Mouse (Mus musculus): ENCODE results near the gene Ush1g.

The Ush1g gene

DNA sequence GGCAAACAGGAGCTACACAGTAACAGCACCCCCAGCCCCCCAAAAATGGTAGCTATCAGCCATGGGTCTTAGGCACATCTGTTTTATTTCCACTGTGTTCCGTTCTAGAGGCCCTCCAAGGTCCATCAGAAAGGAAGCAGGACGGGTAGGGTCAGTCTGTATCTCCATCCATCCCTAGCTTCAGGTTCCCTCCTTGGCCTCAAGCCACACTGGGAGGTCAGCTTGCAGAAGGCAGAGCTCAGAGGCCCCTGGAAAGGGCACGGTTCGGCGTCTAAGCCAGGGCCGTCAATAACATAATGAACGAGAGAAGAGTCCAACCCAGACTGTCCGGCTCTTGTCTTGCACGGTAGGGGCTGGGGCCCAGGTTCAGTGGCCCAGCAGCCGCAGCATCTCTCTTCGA lies 53.9 kb downstream of the Ush1g start:
- no peak for DNase-seq

DNA sequence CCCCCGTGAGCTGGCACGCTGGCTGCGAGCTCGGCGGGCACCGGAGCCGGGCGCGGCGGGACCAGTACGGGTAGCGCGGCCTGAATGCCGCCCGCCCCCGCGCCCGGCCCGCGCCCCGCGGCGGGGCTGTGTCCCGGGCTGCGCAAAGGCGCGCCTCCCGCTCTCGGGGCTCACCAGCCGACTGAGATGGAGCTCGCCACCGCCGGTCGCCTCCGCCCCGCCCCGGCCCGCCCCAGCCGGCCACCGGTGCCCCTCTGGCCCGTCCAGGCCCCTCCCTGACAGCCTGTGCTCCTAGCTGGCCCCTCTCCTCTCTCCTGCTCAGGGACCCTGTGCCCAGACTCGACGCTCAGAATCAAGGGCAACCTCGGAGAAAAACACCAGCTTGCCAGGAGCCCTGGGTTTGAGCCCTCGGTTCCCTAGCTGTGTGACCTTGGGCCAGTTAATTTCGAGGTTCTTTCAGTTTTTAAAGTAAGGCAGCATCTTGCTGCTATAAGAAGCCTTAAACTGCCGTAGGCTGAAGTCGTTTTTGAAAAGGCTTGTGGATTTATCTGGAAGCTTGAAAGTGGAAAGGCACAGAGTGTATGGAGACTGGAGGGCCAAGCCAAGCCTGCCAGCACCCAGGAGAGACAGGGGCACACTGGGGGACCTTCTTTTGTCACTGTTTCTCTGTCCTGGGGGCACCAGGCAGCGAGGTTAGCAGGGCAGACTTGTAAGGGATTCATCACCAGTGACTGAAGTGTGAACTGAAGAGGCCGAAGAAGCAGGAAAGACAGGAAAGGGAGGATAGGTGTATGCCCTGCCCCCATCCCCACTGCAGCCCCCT lies 54.6 kb downstream of the Ush1g start, which contains the start of gene Grin2c:
TSS of gene Grin2c (minus strand) at position 183 of the 823 bp plus-strand sequence.
- peak; percentile 60 to 79 for DNase-seq

DNA sequence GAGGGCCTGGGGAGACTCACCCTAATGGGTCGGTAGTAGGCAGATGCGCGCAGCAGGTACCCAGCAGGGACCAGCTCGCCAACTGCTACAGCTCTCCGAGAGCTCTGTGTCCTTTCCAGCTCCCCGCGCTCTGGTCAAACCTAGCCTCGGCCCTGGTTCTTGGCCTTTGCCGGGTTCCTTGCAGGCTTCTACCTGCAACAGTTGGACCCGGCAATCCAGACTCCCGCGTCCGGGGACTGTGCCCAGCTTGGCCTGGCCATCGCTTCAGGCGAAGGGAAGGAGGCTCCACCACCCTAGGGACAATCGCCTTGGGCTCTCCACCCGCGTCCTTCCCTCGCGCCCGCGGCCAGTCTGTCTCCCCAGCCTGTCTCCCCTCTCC lies 55.5 kb downstream of the Ush1g start:
- peak; percentile 71 to 75 for DNase-seq

DNA sequence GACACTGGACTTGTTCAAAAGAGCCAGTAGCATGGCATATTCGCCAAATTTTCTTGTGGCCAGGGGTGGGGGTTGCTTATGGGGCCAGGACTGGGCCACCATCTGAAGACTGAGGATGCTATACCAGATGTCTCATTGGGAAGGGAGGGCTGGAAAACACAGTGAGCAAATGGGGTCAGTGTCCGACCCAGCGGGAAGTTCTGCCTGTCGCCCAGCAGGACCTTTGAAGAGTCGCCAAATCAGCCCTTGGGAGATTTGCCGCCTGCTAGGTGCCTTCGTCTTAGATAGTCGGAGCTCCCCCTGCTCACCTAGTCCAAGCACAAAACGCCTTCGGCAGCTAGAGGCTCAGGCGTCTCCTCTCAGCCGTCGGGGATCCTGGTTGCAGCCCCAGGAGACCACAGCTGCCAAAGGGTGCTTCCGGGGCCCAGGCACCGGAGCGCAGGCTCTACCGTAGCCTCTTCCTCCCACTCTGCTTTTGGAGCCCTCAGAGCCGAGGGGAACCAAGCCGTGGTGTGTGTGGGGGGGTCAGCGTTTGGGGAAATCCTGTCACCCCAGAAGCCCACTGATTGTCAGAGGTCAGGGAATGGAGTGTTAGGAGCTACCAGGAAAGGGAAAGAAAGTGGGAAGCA lies 56.0 kb downstream of the Ush1g start:
- DNase-seq: peak; percentile 69 to 82

Measured in cerebellum, postnatal 14 days (tissue).